Mouse (Mus musculus) small intestine, adult 2 months (tissue): ENCODE data around the gene Entpd3.

Experiments used
- CTCF ChIP-seq: fragments of 200-500 bp; IDR thresholded peaks from 2 replicates; pipeline ENCODE4 v1.5.1; 2012; ENCODE audit warnings: low read depth, mild to moderate bottlenecking, control low read depth, inconsistent platforms, low read length, moderate library complexity, mixed read lengths; ENCODE audit not compliant: insufficient replicate concordance, insufficient read length; ENCODE audit errors: extremely low read depth
- POLR2A ChIP-seq: fragments of 200-500 bp; IDR thresholded peaks from 2 replicates; pipeline ENCODE4 v1.6.1; 2012; ENCODE audit warnings: low read depth, mild to moderate bottlenecking, control low read depth, inconsistent platforms, low read length, moderate library complexity

GRCm38 (mm10) chr9:120578701-120579100 lies 39.1 kb downstream of the Entpd3 start:
- TF ChIP-seq CTCF (no peak), POLR2A (no peak)
